Mouse (Mus musculus) megakaryocyte, embryonic 14.5 days (primary cell): ENCODE results near the gene 4921536K21Rik. TPM values are rescaled to one million over a fixed set of nuclear protein-coding genes. Genes with fewer than 3 reads are reported as not detected.
A peak's percentile ranks its signal among the peaks of the same experiment; 100 is the strongest.

ENCODE experiments used
- H3K27me3 ChIP-seq: replicated peaks from 2 replicates; pipeline ENCODE3; 2012; ENCODE audit warnings: inconsistent platforms
- H3K36me3 ChIP-seq: replicated peaks from 2 replicates; pipeline ENCODE3; 2012; ENCODE audit warnings: low read length, inconsistent platforms, mixed read lengths
- H3K4me1 ChIP-seq: 2 replicates; pipeline ENCODE4 v1.6.1; 2012; ENCODE audit warnings: inconsistent platforms
- H3K4me3 ChIP-seq: replicated peaks from 2 replicates; pipeline ENCODE3; 2012; ENCODE audit warnings: moderate library complexity, mild to moderate bottlenecking, inconsistent platforms
- H3K9me3 ChIP-seq: 2 replicates; pipeline ENCODE4 v1.6.1; 2012; ENCODE audit warnings: inconsistent platforms
- FLI1 ChIP-seq: IDR thresholded peaks from 2 replicates; pipeline ENCODE4 v1.6.1; 2012; ENCODE audit warnings: low read length, inconsistent platforms, mixed read lengths
- GATA1 ChIP-seq: IDR thresholded peaks from 3 replicates; pipeline ENCODE4 v1.6.1; 2012; ENCODE audit warnings: mixed read lengths, low read length, inconsistent platforms, borderline replicate concordance
- polyA plus RNA-seq: library from polyadenylated mRNA; stranded (reverse); fragments of >175 nt; gene quantifications from 2 replicates; pipeline ENCODE4 v1.2.3, GENCODE M21; 2012; ENCODE audit warnings: low replicate concordance; ENCODE audit not compliant: insufficient read depth

Gene 4921536K21Rik
- polyA plus RNA-seq, 1 experiment, result 0.15 TPM

DNA sequence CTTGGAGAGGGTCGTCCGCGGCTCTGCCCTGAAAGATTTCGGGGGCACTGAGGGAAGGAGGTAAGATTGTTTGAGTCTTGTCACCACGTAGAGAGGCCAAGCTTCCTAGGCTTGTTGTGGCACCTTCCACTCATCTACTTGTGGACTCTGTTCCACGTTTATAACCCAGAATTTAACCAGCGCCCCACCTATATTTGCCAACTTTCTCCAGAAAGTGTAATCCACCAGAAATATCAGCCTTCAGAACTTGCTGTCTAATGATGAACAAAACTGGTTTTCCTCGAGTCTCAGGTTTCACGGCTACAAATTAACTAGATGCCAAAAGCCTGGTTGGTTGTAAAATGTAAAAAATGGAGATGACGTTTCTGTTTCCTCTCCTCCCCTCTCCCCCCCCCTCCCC, 560 bp upstream of the 4921536K21Rik start:
- Histone ChIP-seq H3K4me1 (peaks cover 22% of the 10 kb centered on the region), H3K9me3 (no peaks in the 10 kb centered on the region), H3K36me3 (peaks cover 27% of the 10 kb centered on the region), H3K4me3 (peak overlapping the region; percentile 91), H3K27me3 (peaks cover 37% of the 10 kb centered on the region)
- TF ChIP-seq FLI1 (no peak), GATA1 (no peak)

DNA sequence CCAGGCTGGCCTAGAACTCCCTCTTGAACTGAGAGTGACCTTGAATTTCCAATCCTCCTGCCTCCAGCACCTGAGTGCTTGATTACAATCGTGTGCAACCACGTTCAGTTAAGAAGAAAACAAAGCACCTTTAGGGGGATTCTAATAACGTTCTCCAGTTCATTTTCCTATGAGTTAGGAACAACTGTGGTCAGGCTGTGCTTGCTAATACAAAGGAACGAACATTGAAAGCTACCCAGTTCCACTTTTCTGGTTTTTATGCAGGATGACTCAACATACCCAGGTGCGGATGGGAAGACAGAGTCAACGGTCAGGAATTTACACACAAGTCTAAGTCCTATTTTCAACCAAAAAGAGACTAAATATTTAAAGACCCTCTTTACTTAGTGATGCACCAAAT, 928 bp downstream of the 4921536K21Rik start:
- H3K36me3 ChIP-seq, result peaks cover 27% of the 10 kb centered on the region
- no peak for TF ChIP-seq GATA1
- no peak for TF ChIP-seq FLI1
- H3K4me3 ChIP-seq, result no peak overlapping the region
- H3K27me3 ChIP-seq, result peaks cover 45% of the 10 kb centered on the region
- peaks cover 16% of the 10 kb centered on the region for H3K4me1 ChIP-seq
- no peaks in the 10 kb centered on the region for H3K9me3 ChIP-seq

DNA sequence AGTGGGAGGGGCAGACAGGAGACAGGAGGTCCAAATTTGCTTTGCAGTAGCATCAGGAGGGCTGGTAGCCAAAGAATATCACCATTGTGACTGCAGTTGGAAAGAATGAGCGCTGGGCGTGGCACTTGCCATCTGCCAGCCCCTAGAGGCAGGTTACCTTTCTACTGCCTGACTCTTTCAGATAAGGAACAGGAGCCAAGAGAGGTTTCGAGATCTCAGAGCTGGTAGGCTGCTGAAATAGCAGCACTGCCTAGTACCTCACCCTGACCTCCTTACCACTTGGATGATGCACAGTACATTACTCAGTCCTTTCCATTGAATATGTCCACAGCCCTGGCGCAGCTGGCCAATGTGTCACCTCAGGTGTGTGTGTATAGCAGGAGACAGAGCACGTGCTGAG, 7.6 kb downstream of the 4921536K21Rik start:
- no peaks in the 10 kb centered on the region for H3K9me3 ChIP-seq
- TF ChIP-seq GATA1, result no peak
- TF ChIP-seq FLI1, result no peak

DNA sequence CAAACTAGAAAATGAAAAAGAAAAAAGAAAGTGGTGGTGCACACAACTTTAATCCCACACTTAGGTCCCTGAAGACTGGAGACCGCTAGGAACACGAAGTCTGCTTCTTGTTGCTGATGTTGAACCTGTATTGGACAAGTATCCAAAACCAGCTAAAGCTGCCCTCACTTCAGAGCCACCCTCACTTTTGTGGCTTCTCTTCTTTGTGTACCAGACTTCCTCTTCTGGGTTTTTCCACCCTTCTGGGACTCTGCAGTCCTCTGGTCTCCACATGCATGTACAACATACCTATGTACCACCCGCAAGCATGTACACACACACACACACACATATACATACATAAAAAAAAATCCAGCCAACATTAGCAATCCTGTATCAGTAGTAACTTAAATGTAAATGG, 11.2 kb downstream of the 4921536K21Rik start:
- no peak overlapping the region for H3K4me3 ChIP-seq
- H3K27me3 ChIP-seq, result peaks cover 48% of the 10 kb centered on the region
- H3K36me3 ChIP-seq, result no peaks in the 10 kb centered on the region
- H3K4me1 ChIP-seq, result peaks cover 10% of the 10 kb centered on the region
- TF ChIP-seq GATA1, result no peak
- no peak for TF ChIP-seq FLI1
- H3K9me3 ChIP-seq, result no peaks in the 10 kb centered on the region

More for the DNA sequence above, 7.6 kb downstream of the 4921536K21Rik start:
- H3K4me1 ChIP-seq, result peaks cover 9% of the 10 kb centered on the region
- H3K27me3 ChIP-seq, result peaks cover 44% of the 10 kb centered on the region
- H3K36me3 ChIP-seq, result no peaks in the 10 kb centered on the region
- H3K4me3 ChIP-seq, result no peak overlapping the region

DNA sequence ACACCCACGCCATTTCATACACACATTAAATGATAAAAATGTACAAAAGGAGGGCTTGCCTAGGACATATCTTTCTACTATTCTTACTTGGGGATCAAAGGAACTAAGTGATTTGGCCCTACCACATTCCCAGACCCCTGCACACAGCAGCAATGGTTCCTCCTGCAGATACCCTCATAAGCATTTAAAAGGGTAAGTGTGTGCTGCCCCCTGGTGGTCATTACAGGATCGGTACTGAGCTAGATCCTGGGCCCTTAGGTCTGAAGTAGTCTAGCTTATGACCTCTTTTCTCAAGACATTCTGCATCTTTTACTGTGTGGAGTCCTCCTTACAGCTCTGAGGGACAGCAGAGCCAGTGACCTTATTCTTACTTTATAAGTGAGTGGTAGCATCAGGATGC, 15.1 kb downstream of the 4921536K21Rik start:
- Histone ChIP-seq H3K9me3 (no peaks in the 10 kb centered on the region), H3K4me3 (no peak overlapping the region), H3K27me3 (peaks cover 47% of the 10 kb centered on the region), H3K36me3 (no peaks in the 10 kb centered on the region), H3K4me1 (peaks cover 9% of the 10 kb centered on the region)
- TF ChIP-seq GATA1, result no peak
- TF ChIP-seq FLI1, result no peak

DNA sequence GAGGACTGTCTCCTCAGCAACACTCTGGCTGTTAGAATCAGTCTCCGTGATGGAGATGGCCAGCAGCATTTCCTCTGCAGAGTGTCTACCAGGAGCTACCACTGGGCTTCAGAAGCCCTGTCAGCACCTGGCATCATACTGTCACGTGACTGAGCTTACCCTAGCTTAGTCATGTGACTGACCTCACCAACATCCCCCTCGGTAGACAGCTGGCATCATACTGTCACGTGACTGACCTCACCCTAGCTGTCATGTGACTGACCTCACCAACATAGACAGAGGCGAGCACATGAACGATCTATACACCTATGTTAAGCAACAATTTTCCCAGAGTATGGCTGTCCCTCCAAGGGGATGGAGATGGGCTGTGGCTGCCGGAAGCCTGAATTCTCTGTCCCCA, 16.2 kb downstream of the 4921536K21Rik start:
- H3K9me3 ChIP-seq, result no peaks in the 10 kb centered on the region
- peak overlapping the region; percentile 21 for H3K4me3 ChIP-seq
- no peaks in the 10 kb centered on the region for H3K36me3 ChIP-seq
- no peak for TF ChIP-seq GATA1
- no peak for TF ChIP-seq FLI1
- peaks cover 5% of the 10 kb centered on the region for H3K4me1 ChIP-seq
- H3K27me3 ChIP-seq, result peaks cover 46% of the 10 kb centered on the region

DNA sequence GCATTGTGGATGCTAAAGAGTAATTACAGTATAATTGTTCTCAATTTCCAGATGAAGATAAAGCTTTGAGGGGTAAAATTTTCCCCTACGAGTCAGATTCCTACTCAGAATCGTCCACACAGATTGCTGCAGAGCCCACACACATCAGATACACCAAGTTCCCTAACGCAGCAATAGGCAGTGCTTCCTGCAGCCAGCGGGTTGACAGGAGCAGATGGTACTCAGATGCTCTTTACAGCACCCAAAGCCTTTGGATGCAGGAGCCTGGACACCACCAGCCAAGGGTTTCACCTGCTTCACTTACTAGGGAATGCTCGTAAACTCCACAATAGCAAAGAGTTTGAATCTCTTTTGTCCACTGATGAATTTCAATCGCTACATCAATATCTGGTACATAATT, 18.5 kb downstream of the 4921536K21Rik start:
- Histone ChIP-seq H3K4me3 (no peak overlapping the region), H3K27me3 (peaks cover 30% of the 10 kb centered on the region), H3K9me3 (no peaks in the 10 kb centered on the region), H3K4me1 (peaks cover 5% of the 10 kb centered on the region; the same call in 1 of the 2 replicates), H3K36me3 (no peaks in the 10 kb centered on the region)
- TF ChIP-seq FLI1 (no peak), GATA1 (no peak)

DNA sequence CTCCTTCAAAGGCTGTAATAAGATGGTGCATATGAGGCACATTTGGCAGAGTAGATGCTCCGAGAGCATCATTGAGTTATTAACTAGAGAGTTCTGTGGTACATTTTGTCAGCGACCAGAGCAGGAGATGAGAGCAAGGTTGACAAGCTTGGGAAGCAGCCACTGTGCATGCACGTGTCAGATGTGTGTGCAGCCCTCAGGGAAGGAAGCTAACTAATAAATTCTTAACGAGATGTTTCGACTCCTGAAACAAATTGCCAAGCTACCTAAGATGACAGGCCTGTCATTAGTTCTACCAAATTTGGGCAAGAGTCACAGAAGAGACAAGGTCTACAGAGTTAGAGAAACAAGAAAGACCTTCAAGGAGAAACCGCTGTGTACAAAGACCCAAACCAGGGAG, 30.6 kb downstream of the 4921536K21Rik start:
- peaks cover 48% of the 10 kb centered on the region for H3K27me3 ChIP-seq
- peaks cover 37% of the 10 kb centered on the region for H3K4me1 ChIP-seq
- no peaks in the 10 kb centered on the region for H3K9me3 ChIP-seq
- TF ChIP-seq FLI1, result no peak
- TF ChIP-seq GATA1, result no peak
- H3K4me3 ChIP-seq, result peak overlapping the region; percentile 92
- no peaks in the 10 kb centered on the region for H3K36me3 ChIP-seq

DNA sequence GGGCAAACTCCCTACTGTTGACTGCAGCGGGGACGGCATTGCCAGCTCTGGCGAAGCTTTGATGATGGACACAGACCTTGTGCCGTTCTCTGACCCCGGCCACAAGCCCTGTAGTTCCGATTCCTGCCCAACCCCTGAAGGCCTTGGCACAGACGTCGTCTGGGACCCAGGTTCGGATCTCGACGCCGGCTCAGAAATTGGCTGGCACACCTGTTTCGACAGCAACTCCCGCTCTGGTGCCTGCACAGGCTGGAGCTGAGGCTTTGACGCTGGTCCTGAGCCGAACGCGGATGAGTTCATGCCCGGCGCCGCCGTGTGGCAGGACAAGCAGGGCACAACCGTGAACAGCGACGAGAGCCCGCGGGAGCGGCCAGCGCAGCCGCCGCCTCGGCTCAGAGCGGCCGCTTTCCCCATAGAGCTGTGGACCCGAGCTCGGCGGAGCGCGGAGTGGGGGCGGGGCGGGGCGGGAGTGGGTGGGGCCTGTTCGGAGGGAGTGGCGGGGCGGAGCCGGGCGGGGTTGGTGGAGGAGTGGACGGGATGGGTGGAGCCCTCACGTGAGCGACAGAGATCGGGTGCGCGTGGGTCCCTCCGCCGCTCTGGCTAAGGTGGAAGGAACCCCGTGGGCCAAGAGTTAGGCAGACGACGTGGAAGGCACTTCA, 31.3 kb downstream of the 4921536K21Rik start, which contains the start of gene Osbp2:
Gene Osbp2, minus strand, starts transcription at position 450 of the 659 bp plus-strand sequence.
- H3K27me3 ChIP-seq, result peaks cover 48% of the 10 kb centered on the region
- H3K36me3 ChIP-seq, result no peaks in the 10 kb centered on the region
- H3K4me3 ChIP-seq, result peak within 1 kb of the TSS; percentile 92
- TF ChIP-seq FLI1, result no peak
- TF ChIP-seq GATA1, result no peak
- no peaks in the 10 kb centered on the region for H3K9me3 ChIP-seq
- peaks cover 37% of the 10 kb centered on the region for H3K4me1 ChIP-seq

DNA sequence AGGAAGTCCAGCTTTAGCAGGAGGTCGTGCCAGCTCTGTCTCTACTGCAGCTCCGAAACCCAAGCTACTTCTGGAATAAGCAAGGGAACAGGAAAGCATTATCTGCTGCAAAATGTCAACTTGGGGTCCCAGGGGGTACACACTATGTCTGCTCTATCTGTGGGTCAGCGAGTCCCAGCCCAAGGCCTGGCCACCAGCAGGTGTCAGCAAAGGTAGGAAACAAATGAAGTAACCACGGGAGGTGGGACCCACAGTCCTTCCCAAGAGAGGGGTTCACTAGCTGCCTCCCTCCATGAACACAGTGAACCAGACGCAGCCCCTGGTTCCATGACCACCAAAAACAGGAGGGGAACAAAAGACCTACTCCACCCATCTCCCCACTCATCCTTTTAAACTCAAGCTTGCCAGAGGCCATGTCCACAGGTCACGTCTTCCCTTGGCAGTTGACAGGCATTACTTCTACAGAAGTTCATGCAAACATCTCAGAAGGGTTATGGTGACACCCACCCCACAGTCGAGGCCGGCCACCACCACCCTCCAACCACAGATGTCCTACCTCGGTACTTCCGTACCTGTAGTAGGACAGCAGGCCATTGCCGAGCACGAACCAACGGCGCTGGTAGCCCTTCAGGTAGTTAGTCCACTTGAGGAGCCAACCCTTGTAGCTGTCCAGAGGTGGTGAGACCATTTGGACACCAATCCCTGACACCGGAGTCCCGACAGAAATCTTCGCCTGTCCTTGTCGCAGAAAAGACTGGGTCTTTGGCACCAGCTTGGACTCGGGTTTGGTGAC, 32.0 kb downstream of the 4921536K21Rik start:
- peaks cover 50% of the 10 kb centered on the region for H3K27me3 ChIP-seq
- no peaks in the 10 kb centered on the region for H3K9me3 ChIP-seq
- H3K4me3 ChIP-seq, result peak overlapping the region; percentile 92
- peaks cover 31% of the 10 kb centered on the region for H3K4me1 ChIP-seq
- no peaks in the 10 kb centered on the region for H3K36me3 ChIP-seq
- TF ChIP-seq GATA1 (no peak), FLI1 (no peak)
